Mouse (Mus musculus): ENCODE data around the gene Jmjd6. TPM values are rescaled to one million over a fixed set of nuclear protein-coding genes. Genes with fewer than 3 reads are reported as not detected.
"Not testable (repeated sequence)": the region's sequence is repeated elsewhere in the genome, so short reads cannot be mapped to it uniquely, and the experiment has no call there.

The Jmjd6 gene
- total RNA-seq, 2 experiments from 2014 or later = 33.4 to 36.3 TPM

DNA sequence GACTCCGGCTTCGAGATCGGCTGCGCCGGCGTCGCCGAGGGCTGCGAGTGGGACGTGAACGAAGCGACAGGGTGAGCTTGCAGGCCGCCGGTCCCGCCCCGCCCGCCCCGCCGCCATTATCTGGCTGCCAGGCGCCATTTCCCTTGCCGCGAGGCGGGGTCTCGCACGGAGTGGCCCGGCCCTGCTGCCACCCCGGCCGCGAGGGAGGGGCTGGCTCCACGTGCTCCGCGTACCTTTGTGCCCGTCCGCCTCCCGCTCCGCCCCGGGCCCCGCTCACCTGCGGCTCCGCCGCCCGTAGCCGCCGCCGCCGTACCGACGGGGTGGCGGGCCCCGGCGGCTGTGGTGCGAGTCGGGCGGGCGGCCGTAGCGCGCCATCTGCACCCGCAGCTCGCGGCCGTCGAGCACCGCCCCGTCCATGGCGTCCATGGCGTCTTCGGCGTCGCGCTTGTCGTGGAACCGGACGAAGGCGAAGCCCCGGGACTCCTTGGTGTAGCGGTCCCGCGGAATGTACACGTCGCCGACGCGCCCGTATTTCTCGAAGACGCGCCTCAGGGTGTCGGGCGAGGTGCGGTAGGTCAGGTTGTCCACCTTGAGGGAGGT is 9.1 kb upstream of the Jmjd6 start, which contains the start of gene Mfsd11:
Gene Mfsd11, plus strand, starts transcription at position 150 of the 600 bp plus-strand sequence.
- peak; percentile 34 for ATAC-seq (ENCODE audit: poor library complexity, severe bottlenecking)

- no peak for ATAC-seq (ENCODE audit: poor library complexity, severe bottlenecking)
Measured at GRCm38 (mm10) chr11:116851576-116852290, 8.5 kb upstream of the Jmjd6 start.

DNA sequence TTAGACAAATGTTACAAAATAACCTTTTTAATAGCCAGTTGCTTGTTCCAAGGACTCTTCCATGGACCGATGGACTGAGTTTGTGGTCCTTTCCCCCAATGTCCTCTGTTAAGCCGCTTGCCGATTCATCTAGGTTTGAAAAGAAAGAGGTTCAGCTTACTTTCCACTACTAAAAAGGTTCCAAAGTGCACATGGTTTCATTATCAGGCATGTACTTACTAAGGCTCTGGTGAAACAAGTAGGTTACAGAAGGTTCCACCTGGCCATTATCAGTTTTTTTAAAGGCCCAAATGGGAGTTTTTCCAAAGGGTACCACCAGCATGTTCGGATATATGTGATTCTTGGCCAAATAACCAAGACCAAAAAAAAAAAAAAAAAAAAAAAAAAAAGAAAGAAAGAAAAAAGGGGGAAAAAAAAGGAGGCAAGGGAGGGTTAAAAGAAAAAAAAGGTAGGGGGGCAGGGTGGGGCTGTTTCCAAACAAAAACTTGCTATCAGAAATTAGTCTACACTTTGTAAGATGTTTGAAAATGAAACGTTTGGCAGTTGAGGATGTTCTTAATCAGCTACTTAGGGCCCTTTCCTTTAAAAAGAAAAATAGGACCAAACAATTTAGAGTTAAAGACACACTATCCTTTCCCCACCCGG is 7.7 kb upstream of the Jmjd6 start:
- no peak for ATAC-seq (ENCODE audit: poor library complexity, severe bottlenecking)

DNA sequence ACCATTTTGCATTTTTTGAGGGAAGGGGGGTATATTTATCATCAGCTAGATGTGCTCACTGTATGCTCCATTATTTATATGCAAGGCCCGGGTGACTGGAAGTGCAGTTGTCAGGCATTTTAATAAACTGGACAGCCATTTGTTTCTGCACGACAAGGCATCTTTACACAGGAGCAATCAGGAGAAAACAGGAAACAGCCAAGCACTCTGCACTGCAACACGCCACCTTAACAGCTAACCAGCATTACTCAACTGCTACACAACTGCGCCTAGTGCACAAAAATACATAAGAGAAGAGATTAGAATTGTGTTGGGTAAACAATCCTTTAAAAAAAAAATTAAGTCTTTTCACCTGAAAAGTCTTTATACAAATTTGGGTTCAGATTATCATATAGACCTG is 6.8 kb upstream of the Jmjd6 start:
- ATAC-seq (ENCODE audit: poor library complexity, severe bottlenecking) = no peak

DNA sequence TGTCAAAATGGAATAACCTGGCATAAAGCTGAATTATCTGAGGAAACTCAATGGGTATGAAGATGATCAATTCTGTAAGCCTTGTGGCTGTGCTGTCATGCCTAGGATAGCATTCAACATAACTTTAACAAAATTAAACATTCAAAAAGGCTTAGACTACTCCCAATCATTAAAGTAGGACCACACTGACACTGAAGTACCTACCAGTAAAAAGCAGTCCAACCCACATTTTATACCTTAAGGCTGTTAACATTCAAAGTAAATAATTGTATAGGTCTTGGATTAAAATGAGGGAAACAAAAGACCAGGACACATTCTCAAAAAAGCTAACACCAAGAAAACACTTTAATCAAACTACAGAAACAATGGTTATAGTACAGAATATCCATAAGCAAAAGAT is 6.3 kb upstream of the Jmjd6 start:
- ATAC-seq (ENCODE audit: poor library complexity, severe bottlenecking) = no peak

DNA sequence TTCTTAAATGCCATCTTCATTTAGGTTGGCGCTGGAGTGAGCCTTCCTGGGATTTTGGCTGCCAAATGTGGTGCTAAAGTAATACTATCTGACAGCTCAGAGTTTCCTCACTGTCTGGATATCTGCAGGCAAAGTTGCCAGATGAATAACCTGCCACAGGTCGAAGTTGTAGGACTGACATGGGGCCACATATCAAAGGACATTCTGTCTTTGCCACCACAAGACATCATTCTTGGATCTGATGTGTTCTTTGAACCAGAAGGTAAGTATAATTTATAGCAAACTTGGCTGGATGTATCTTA is 5.6 kb upstream of the Jmjd6 start:
- not testable (repeated sequence) for ATAC-seq (ENCODE audit: poor library complexity, severe bottlenecking)

- ATAC-seq (ENCODE audit: poor library complexity, severe bottlenecking) = no peak
Measured at GRCm38 (mm10) chr11:116848086-116848876, 5.0 kb upstream of the Jmjd6 start.

GRCm38 (mm10) chr11:116847187-116848085 is 4.2 kb upstream of the Jmjd6 start:
- ATAC-seq (ENCODE audit: poor library complexity, severe bottlenecking) = no peak

GRCm38 (mm10) chr11:116846593-116847181 is 3.4 kb upstream of the Jmjd6 start:
- ATAC-seq (ENCODE audit: poor library complexity, severe bottlenecking) = no peak

DNA sequence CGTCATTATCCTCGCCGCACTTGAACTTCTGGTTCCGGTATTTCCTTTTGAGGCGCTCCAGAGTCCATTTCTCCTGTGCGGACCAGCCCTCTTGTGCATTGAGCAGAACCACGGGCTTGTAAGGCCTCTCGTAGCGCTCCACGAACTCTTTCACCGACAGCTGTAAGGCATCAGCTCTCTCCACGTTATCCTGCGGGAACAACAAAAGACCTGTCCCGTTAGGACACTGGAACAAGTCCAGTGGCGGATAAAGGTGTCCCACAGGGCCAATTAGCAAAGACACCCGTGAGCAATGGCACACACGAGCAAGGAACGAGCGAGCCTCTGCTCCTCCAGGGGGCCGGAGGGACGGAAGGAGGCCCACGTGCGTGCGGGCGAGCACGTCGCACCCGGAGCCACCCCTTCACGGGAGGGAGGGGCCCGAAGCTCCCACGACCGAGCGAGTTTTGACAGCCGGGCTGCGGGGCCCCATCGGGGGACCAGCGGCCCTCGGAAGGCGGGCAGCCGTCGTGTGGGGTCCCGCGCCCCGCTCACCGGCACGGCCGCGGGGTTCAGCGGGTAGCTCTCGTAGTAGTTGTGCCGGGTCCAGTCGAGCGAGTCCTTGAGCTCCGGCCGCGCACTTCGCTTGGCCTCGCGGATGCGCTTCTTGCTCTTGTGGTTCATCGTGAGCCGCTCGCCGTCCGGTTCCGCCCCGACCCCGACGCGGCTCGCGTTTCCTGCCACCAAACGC is 553 bp downstream of the Jmjd6 start:
- peak; percentile 54 for ATAC-seq (ENCODE audit: poor library complexity, severe bottlenecking)

- ATAC-seq (ENCODE audit: poor library complexity, severe bottlenecking) = no peak
Measured at GRCm38 (mm10) chr11:116840748-116841147, 2.5 kb downstream of the Jmjd6 start.

GRCm38 (mm10) chr11:116839601-116840000 is 3.6 kb downstream of the Jmjd6 start:
- ATAC-seq (ENCODE audit: poor library complexity, severe bottlenecking) = no peak

GRCm38 (mm10) chr11:116838936-116839335 is 4.3 kb downstream of the Jmjd6 start:
- ATAC-seq (ENCODE audit: poor library complexity, severe bottlenecking) = no peak

- no peak for ATAC-seq (ENCODE audit: poor library complexity, severe bottlenecking)
Measured at GRCm38 (mm10) chr11:116837441-116837840, 5.8 kb downstream of the Jmjd6 start.

DNA sequence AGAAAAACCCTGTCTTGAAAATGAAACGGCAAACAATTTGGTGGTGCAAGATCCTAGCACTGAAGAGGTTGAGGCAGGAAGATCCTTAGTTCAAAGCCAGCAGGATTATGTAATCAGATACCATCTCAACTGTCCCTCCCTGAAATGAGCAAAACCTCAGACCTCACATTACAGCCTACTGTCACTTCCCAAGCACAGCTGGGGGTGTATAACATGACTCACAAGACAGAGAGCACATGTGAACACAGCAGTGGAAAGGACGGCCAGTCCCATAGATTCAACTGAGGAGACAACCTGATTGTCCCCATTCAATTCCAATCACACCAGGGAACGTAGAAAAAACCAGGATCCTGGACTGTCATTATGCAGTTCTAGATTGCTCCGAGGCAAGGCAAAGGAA is 7.0 kb downstream of the Jmjd6 start:
- peak; percentile 56 for ATAC-seq (ENCODE audit: poor library complexity, severe bottlenecking)

GRCm38 (mm10) chr11:116834954-116835353 is 8.3 kb downstream of the Jmjd6 start:
- no peak for ATAC-seq (ENCODE audit: poor library complexity, severe bottlenecking)

DNA sequence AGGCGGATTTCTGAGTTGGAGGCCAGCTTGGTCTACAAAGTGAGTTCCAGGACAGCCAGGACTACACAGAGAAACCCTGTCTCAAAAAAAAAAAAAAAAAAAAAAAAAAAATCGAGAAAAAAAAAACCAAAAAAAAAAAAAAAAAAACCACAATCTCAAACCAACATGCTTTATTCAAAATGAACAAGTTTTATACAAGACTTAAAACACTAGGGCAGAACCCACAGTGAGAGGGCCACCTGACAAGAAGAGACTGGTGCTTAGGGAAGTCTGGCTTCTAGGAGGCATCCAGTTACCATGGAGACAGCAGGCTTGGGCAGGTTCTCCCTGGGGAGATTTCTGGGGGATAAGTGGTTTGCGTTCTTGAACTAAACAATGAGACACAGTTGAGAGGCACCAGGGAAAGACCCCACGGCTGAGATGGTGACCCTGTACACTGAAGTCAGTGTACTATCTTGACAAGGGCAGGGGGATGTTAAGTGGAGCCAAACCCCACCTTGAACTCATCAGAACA is 11.0 kb downstream of the Jmjd6 start:
- no peak for ATAC-seq (ENCODE audit: poor library complexity, severe bottlenecking)

GRCm38 (mm10) chr11:116827534-116828165 is 15.6 kb downstream of the Jmjd6 start, which contains the start of gene Mxra7:
Gene Mxra7, minus strand, starts transcription at chr11:116828046.
- ATAC-seq (ENCODE audit: poor library complexity, severe bottlenecking) = peak; percentile 82
